Comparison of ENCODE assay signal across 28 mouse cellular contexts in genomic region chr6:148517536-148518245, GRCm38 (mm10).
DNase-seq lines count a peak whose midpoint lies in the region; ATAC-seq and TF ChIP-seq lines count a peak whose summit lies in the region.
"Had no signal": no experiment of that assay in that cellular context is flagged by ENCODE, and none has a peak within 500 bp of the region (broad histone marks: within the 10 kb centered on the region; RNA-seq: fewer than 3 reads in every experiment).

No protein-coding gene starts in this region.

- 37% methylated on average over 2 of the region's 2 CpGs for WGBS in heart, embryonic 13.5 days
- 61% methylated on average over 2 of the region's 2 CpGs for WGBS in heart, adult 2 months
- 24% methylated on average over 2 of the region's 2 CpGs for WGBS in liver, embryonic 16.5 days (ENCODE audit: insufficient replicate concordance)

- H3K4me2 ChIP-seq in heart, embryonic 13.5 days = no peak overlapping the region
- H3K4me2 ChIP-seq in liver, embryonic 16.5 days (ENCODE audit: low read depth, low read length) = peak overlapping the region; percentile 59
- H3K4me2 ChIP-seq: embryonic facial prominence, embryonic 13.5 days; forebrain, embryonic 15.5 days; midbrain, embryonic 15.5 days; neural tube, embryonic 12.5 days had no signal

- peak overlapping the region; percentile 61 for H3K27ac ChIP-seq in heart, embryonic 13.5 days (replicated peaks)
- H3K27ac ChIP-seq in heart, adult 2 months = no peak overlapping the region
- peak overlapping the region; percentile 94 for H3K27ac ChIP-seq in liver, embryonic 16.5 days (ENCODE audit: low read length)
- H3K27ac ChIP-seq: embryonic facial prominence, embryonic 13.5 days; forebrain, embryonic 15.5 days; hindbrain, embryonic 10.5 days; kidney, postnatal 0 days; midbrain, embryonic 15.5 days; neural tube, embryonic 12.5 days had no signal

- peaks cover 20% of the 10 kb centered on the region for H3K4me1 ChIP-seq in heart, embryonic 13.5 days
- H3K4me1 ChIP-seq in heart, adult 2 months (ENCODE audit: control insufficient read depth, insufficient read depth, low read length) = no peaks in the 10 kb centered on the region
- H3K4me1 ChIP-seq in liver, embryonic 16.5 days (ENCODE audit: control insufficient read depth, low read depth, low read length) = peaks cover 55% of the 10 kb centered on the region
- H3K4me1 ChIP-seq: embryonic facial prominence, embryonic 13.5 days; forebrain, embryonic 15.5 days; hindbrain, embryonic 10.5 days; megakaryocyte, embryonic 14.5 days; neural tube, embryonic 12.5 days had no signal

- no peaks in the 10 kb centered on the region for H3K36me3 ChIP-seq in heart, embryonic 13.5 days
- no peaks in the 10 kb centered on the region for H3K36me3 ChIP-seq in heart, adult 2 months (ENCODE audit: control insufficient read depth, insufficient read depth, low read length)
- H3K36me3 ChIP-seq in liver, embryonic 16.5 days (ENCODE audit: control insufficient read depth, insufficient read depth) = no peaks in the 10 kb centered on the region
- H3K36me3 ChIP-seq: embryonic facial prominence, embryonic 13.5 days; forebrain, embryonic 15.5 days; hindbrain, embryonic 10.5 days; midbrain, embryonic 15.5 days; neural tube, embryonic 12.5 days had no signal

- intact Hi-C loops in heart, adult 2 months (cut with DNase I) = loop anchor here (5.0 kb wide), 1 partner anchor 270 kb away; no protein-coding TSS in a partner anchor

- no peak overlapping the region for H3K9ac ChIP-seq in heart, embryonic 13.5 days
- no peak overlapping the region for H3K9ac ChIP-seq in heart, adult 2 months (ENCODE audit: low read depth, low read length)
- no peak overlapping the region; the same call in 1 of the 2 replicates for H3K9ac ChIP-seq in liver, embryonic 16.5 days (ENCODE audit: low read depth, low read length)
- H3K9ac ChIP-seq: embryonic facial prominence, embryonic 13.5 days; forebrain, embryonic 15.5 days; midbrain, embryonic 15.5 days; neural tube, embryonic 12.5 days had no signal

- no peak for TF ChIP-seq POLR2A in heart, adult 2 months (IDR thresholded peaks at IDR 0.05; ENCODE audit: insufficient read depth, low read depth, low read length)

- no peaks in the 10 kb centered on the region for H3K9me3 ChIP-seq in heart, embryonic 13.5 days
- no peaks in the 10 kb centered on the region for H3K9me3 ChIP-seq in liver, embryonic 16.5 days (replicated peaks; ENCODE audit: control insufficient read depth, low read length)
- H3K9me3 ChIP-seq: embryonic facial prominence, embryonic 13.5 days; forebrain, embryonic 15.5 days; hindbrain, embryonic 10.5 days; megakaryocyte, embryonic 14.5 days; midbrain, embryonic 15.5 days; neural tube, embryonic 12.5 days had no signal

- no peak for ATAC-seq in heart, embryonic 13.5 days (ENCODE audit: extremely low read depth, insufficient number of reproducible peaks, low FRiP score, low TSS enrichment)
- peak; percentile 85 for ATAC-seq in liver, embryonic 16.5 days (ENCODE audit: low read depth)
- ATAC-seq: forebrain, embryonic 15.5 days; hindbrain, embryonic 16.5 days; midbrain, embryonic 15.5 days had no signal

- H3K27me3 ChIP-seq in heart, embryonic 13.5 days (replicated peaks) = no peaks in the 10 kb centered on the region
- H3K27me3 ChIP-seq in heart, adult 2 months (ENCODE audit: control insufficient read depth, insufficient read depth, low read length) = no peaks in the 10 kb centered on the region
- no peaks in the 10 kb centered on the region for H3K27me3 ChIP-seq in liver, embryonic 16.5 days (ENCODE audit: control insufficient read depth, insufficient read depth, low read depth, low read length)
- H3K27me3 ChIP-seq: embryonic facial prominence, embryonic 13.5 days; forebrain, embryonic 15.5 days; midbrain, embryonic 15.5 days; neural tube, embryonic 12.5 days had no signal

- H3K4me3 ChIP-seq in heart, embryonic 13.5 days = no peak overlapping the region
- H3K4me3 ChIP-seq in heart, adult 2 months = no peak overlapping the region
- H3K4me3 ChIP-seq in liver, embryonic 16.5 days (ENCODE audit: low read depth, low read length) = no peak overlapping the region
- H3K4me3 ChIP-seq: embryonic facial prominence, embryonic 13.5 days; forebrain, embryonic 15.5 days; hindbrain, embryonic 10.5 days; megakaryocyte, embryonic 14.5 days; midbrain, embryonic 15.5 days; neural tube, embryonic 12.5 days had no signal

- DNase-seq in heart, adult 2 months = no peak
- peak; percentile 48 for DNase-seq in c-Kit-negative CD71-positive TER-119-positive erythroid progenitor cells, embryonic 14.5 days (ENCODE audit: low read depth, low spot score)
- DNase-seq in liver = peak; percentile 65
- no peak for DNase-seq in layer of hippocampus, adult 9-10 months (ENCODE audit: low spot score)
- no peak for DNase-seq in kidney, postnatal 10 days
- DNase-seq in lung, postnatal 36 days = no peak
- DNase-seq: adrenal gland, postnatal 14 days; cerebellum, adult 18-20 months; cerebellum, postnatal 14 days; gastrocnemius, postnatal 25 days; heart, postnatal 10 days; kidney, adult 18-20 months; layer of hippocampus, postnatal 36 days; lung, adult 18-20 months; lung, postnatal 10 days; right cerebral cortex, postnatal 14 days; thymus, adult 18-20 months; thymus, postnatal 36 days had no signal

- TF ChIP-seq EP300 in heart, adult 2 months (IDR thresholded peaks at IDR 0.05; ENCODE audit: insufficient read depth, low read depth, low read length) = no peak

- no peaks in the 10 kb centered on the region for H3K79me2 ChIP-seq in heart, adult 2 months (replicated peaks; ENCODE audit: control insufficient read depth, insufficient read depth, low read length)

- TF ChIP-seq CTCF in heart, adult 2 months (IDR thresholded peaks at IDR 0.05) = no peak

Comparison
In these comparisons a context has a peak if more than half of its experiments do, and no peak if none do; other contexts are left out.
1. DNase-seq: peak in c-Kit-negative CD71-positive TER-119-positive erythroid progenitor cells, embryonic 14.5 days (single experiment) and liver (single experiment); none in heart, adult 2 months (0 of 2), layer of hippocampus, adult 9-10 months (single experiment), kidney, postnatal 10 days (single experiment) and lung, postnatal 36 days (single experiment).